Mouse (Mus musculus) frontal cortex, postnatal 25 days (tissue): Measurements from ENCODE around the gene Eipr1.

Experiments used
- DNase-seq, 2 experiments: peaks; one replicate each; pipeline ENCODE4 v3.0.0; 2022; ENCODE audit warnings: low spot score in 2 of 2

Eipr1 gene

GRCm38 (mm10) chr12:28817891-28818290 lies 66.3 kb downstream of the Eipr1 start:
- no peak for DNase-seq

GRCm38 (mm10) chr12:28823518-28823917 lies 71.9 kb downstream of the Eipr1 start:
- DNase-seq = no peak

GRCm38 (mm10) chr12:28829502-28829901 lies 77.9 kb downstream of the Eipr1 start:
- DNase-seq = no peak

GRCm38 (mm10) chr12:28830471-28830870 lies 78.9 kb downstream of the Eipr1 start:
- DNase-seq = no peak

GRCm38 (mm10) chr12:28831066-28831733 lies 79.6 kb downstream of the Eipr1 start:
- peak; percentile 37 to 60 for DNase-seq

- no peak for DNase-seq
Measured at GRCm38 (mm10) chr12:28834266-28834665, 82.7 kb downstream of the Eipr1 start.

GRCm38 (mm10) chr12:28835683-28836082 lies 84.1 kb downstream of the Eipr1 start:
- DNase-seq = no peak

- DNase-seq = no peak
Measured at GRCm38 (mm10) chr12:28838268-28838667, 86.7 kb downstream of the Eipr1 start.

GRCm38 (mm10) chr12:28838971-28839370 lies 87.4 kb downstream of the Eipr1 start:
- DNase-seq = no peak

GRCm38 (mm10) chr12:28841179-28841698 lies 89.6 kb downstream of the Eipr1 start:
- DNase-seq = no peak

GRCm38 (mm10) chr12:28845811-28846210 lies 94.2 kb downstream of the Eipr1 start:
- no peak for DNase-seq

GRCm38 (mm10) chr12:28847401-28847800 lies 95.8 kb downstream of the Eipr1 start:
- no peak for DNase-seq

- DNase-seq = no peak
Measured at GRCm38 (mm10) chr12:28848726-28849612, 97.4 kb downstream of the Eipr1 start.

- DNase-seq = no peak
Measured at GRCm38 (mm10) chr12:28859495-28860263, 108.1 kb downstream of the Eipr1 start.

- DNase-seq = no peak
Measured at GRCm38 (mm10) chr12:28860264-28860560, 108.6 kb downstream of the Eipr1 start.

- DNase-seq = no peak
Measured at GRCm38 (mm10) chr12:28863260-28863659, 111.7 kb downstream of the Eipr1 start.

- DNase-seq = no peak
Measured at GRCm38 (mm10) chr12:28866121-28866520, 114.5 kb downstream of the Eipr1 start.

- no peak for DNase-seq
Measured at GRCm38 (mm10) chr12:28868794-28869193, 117.2 kb downstream of the Eipr1 start.

- peak in 1 of 2 experiments; percentile 65 for DNase-seq
Measured at GRCm38 (mm10) chr12:28872271-28872670, 120.7 kb downstream of the Eipr1 start.

GRCm38 (mm10) chr12:28874781-28875251 lies 123.2 kb downstream of the Eipr1 start:
- DNase-seq = no peak

- no peak for DNase-seq
Measured at GRCm38 (mm10) chr12:28875471-28875870, 123.9 kb downstream of the Eipr1 start.

- no peak for DNase-seq
Measured at GRCm38 (mm10) chr12:28880471-28880870, 128.9 kb downstream of the Eipr1 start.
